Mouse (Mus musculus): ENCODE measurements at regions not wholly inside any gene's neighbourhood (a gene's known extent, or its start where the extent isn't known, plus 50 kb on each side); places are given as distances from the start of the nearest gene placed in this dataset.

DNA sequence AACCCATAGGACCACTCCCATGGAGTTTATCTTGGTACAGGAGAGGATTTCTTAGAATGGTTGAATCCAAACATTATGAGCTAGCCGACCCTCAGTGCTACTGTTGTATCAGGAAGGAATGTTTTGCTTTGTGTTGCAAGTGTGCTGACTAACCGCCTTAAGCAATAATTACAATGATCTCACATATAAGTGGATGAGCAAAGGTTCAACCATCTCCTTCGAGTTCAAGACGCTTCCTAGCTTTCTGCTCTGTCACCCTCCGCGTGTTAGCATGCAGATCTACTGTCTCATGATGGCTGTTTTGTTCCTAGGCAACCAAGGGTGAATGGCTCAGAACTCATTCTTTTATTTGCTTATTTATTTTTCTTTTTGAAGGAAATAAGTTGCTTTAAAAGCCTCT lies 84.7 kb downstream of the Klf5 start:
- no peak for DNase-seq (ENCODE audit: low read depth, low spot score)
- H3K9me3 ChIP-seq (ENCODE audit: control insufficient read depth, insufficient read depth, low read depth, low read length): no peaks in the 10 kb centered on the region
- H3K4me3 ChIP-seq (ENCODE audit: insufficient read depth in 1 of 2, low read depth in 1 of 2, low read length in 2 of 2, poor library complexity in 1 of 2, severe bottlenecking in 1 of 2): no peak overlapping the region
- H3K27ac ChIP-seq (ENCODE audit: insufficient read depth, low read depth, low read length, poor library complexity, severe bottlenecking): no peak overlapping the region
- no peak for TF ChIP-seq HCFC1 (IDR thresholded peaks at IDR 0.05; ENCODE audit: borderline replicate concordance, insufficient read depth, low read length)
- no peak for TF ChIP-seq ZC3H11A (IDR thresholded peaks at IDR 0.05; ENCODE audit: borderline replicate concordance, low read depth, low read length)
- no peak for TF ChIP-seq MAFK (IDR thresholded peaks at IDR 0.05; ENCODE audit: insufficient read depth, low read depth, low read length)
- no peak for TF ChIP-seq CHD2 (IDR thresholded peaks at IDR 0.05; ENCODE audit: low read depth, low read length)
- TF ChIP-seq ZNF384 (IDR thresholded peaks at IDR 0.05; ENCODE audit: low read depth, low read length): no peak
- H3K36me3 ChIP-seq (ENCODE audit: control insufficient read depth, insufficient read depth, low read length, poor library complexity, severe bottlenecking): no peaks in the 10 kb centered on the region
- no peak overlapping the region for H3K9ac ChIP-seq (ENCODE audit: insufficient read depth, low read depth, low read length, poor library complexity, severe bottlenecking)
- no peaks in the 10 kb centered on the region for H3K4me1 ChIP-seq (ENCODE audit: control insufficient read depth in 2 of 2, insufficient read depth in 2 of 2, low read length in 2 of 2, poor library complexity in 1 of 2)
- in situ Hi-C loops (cut with MboI; ENCODE audit: low sequenced_read_pairs in 2 of 2, unreplicated experiment in 2 of 2): no loop called here

- Histone ChIP-seq H3K4me1 (ENCODE audit: control insufficient read depth in 2 of 2, insufficient read depth in 2 of 2, low read length in 2 of 2, poor library complexity in 1 of 2) (peaks cover 0 to 2% of the 10 kb centered on the region in 2 experiments; a peak in 1 of 4 replicates), H3K4me3 (ENCODE audit: insufficient read depth in 1 of 2, low read depth in 1 of 2, low read length in 2 of 2, poor library complexity in 1 of 2, severe bottlenecking in 1 of 2) (peak overlapping the region; percentile 55), H3K27ac (ENCODE audit: insufficient read depth, low read depth, low read length, poor library complexity, severe bottlenecking) (no peak overlapping the region), H3K36me3 (ENCODE audit: control insufficient read depth, insufficient read depth, low read length, poor library complexity, severe bottlenecking) (no peaks in the 10 kb centered on the region), H3K9ac (ENCODE audit: insufficient read depth, low read depth, low read length, poor library complexity, severe bottlenecking) (peak overlapping the region; percentile 34; the same call in 1 of the 2 replicates), H3K9me3 (ENCODE audit: control insufficient read depth, insufficient read depth, low read depth, low read length) (no peaks in the 10 kb centered on the region)
- DNase-seq (ENCODE audit: low read depth, low spot score): no peak
- TF ChIP-seq HCFC1 (IDR thresholded peaks at IDR 0.05; ENCODE audit: borderline replicate concordance, insufficient read depth, low read length) (no peak), ZC3H11A (IDR thresholded peaks at IDR 0.05; ENCODE audit: borderline replicate concordance, low read depth, low read length) (no peak), ZNF384 (IDR thresholded peaks at IDR 0.05; ENCODE audit: low read depth, low read length) (0 out of 2 replicates have a peak, but pooled peaks have one; percentile 46), MAFK (IDR thresholded peaks at IDR 0.05; ENCODE audit: insufficient read depth, low read depth, low read length) (no peak)
- in situ Hi-C loops (cut with MboI; ENCODE audit: low sequenced_read_pairs in 2 of 2, unreplicated experiment in 2 of 2): no loop called here
These were observed 89.1 kb downstream of the Klf5 start for GRCm38 (mm10) chr14:99387581-99387980.

DNA sequence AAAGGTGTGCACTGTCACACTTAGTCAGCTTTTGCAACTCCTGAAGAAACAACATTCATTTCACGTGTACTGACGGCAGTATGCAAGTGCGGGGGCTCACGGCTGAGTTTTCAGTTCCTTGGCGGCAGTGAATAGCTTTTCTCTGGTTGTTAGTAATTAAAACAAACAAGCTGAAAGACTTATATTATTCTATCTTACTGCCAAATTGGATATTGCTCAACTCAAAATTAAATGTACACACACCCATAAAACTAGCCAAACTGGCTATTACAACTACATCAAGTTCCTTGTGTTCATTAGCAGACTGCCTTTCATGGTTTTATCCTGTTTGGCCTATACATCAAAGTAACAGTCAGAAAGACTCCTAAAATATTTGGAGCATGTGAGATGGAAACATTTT lies 90.8 kb downstream of the Klf5 start:
- H3K27ac ChIP-seq (ENCODE audit: insufficient read depth, low read depth, low read length, poor library complexity, severe bottlenecking): no peak overlapping the region
- H3K4me3 ChIP-seq (ENCODE audit: insufficient read depth in 1 of 2, low read depth in 1 of 2, low read length in 2 of 2, poor library complexity in 1 of 2, severe bottlenecking in 1 of 2): no peak overlapping the region
- H3K9me3 ChIP-seq (ENCODE audit: control insufficient read depth, insufficient read depth, low read depth, low read length): no peaks in the 10 kb centered on the region
- TF ChIP-seq MAFK (IDR thresholded peaks at IDR 0.05; ENCODE audit: insufficient read depth, low read depth, low read length) (no peak), ZC3H11A (IDR thresholded peaks at IDR 0.05; ENCODE audit: borderline replicate concordance, low read depth, low read length) (no peak), CHD2 (IDR thresholded peaks at IDR 0.05; ENCODE audit: low read depth, low read length) (no peak), ZNF384 (IDR thresholded peaks at IDR 0.05; ENCODE audit: low read depth, low read length) (no peak), HCFC1 (IDR thresholded peaks at IDR 0.05; ENCODE audit: borderline replicate concordance, insufficient read depth, low read length) (no peak)
- no peak for DNase-seq (ENCODE audit: low read depth, low spot score)
- in situ Hi-C loops (cut with MboI; ENCODE audit: low sequenced_read_pairs in 2 of 2, unreplicated experiment in 2 of 2): no loop called here
- H3K4me1 ChIP-seq (ENCODE audit: control insufficient read depth in 2 of 2, insufficient read depth in 2 of 2, low read length in 2 of 2, poor library complexity in 1 of 2): peaks cover 0 to 2% of the 10 kb centered on the region in 2 experiments; a peak in 1 of 4 replicates
- H3K9ac ChIP-seq (ENCODE audit: insufficient read depth, low read depth, low read length, poor library complexity, severe bottlenecking): no peak overlapping the region
- H3K36me3 ChIP-seq (ENCODE audit: control insufficient read depth, insufficient read depth, low read length, poor library complexity, severe bottlenecking): no peaks in the 10 kb centered on the region

- in situ Hi-C loops (cut with MboI; ENCODE audit: low sequenced_read_pairs in 2 of 2, unreplicated experiment in 2 of 2): no loop called here
- H3K9me3 ChIP-seq (ENCODE audit: control insufficient read depth, insufficient read depth, low read depth, low read length): no peaks in the 10 kb centered on the region
- H3K36me3 ChIP-seq (ENCODE audit: control insufficient read depth, insufficient read depth, low read length, poor library complexity, severe bottlenecking): no peaks in the 10 kb centered on the region
- no peak for DNase-seq (ENCODE audit: low read depth, low spot score)
- no peak overlapping the region for H3K4me3 ChIP-seq (ENCODE audit: insufficient read depth in 1 of 2, low read depth in 1 of 2, low read length in 2 of 2, poor library complexity in 1 of 2, severe bottlenecking in 1 of 2)
- H3K9ac ChIP-seq (ENCODE audit: insufficient read depth, low read depth, low read length, poor library complexity, severe bottlenecking): no peak overlapping the region
- H3K4me1 ChIP-seq (ENCODE audit: control insufficient read depth in 2 of 2, insufficient read depth in 2 of 2, low read length in 2 of 2, poor library complexity in 1 of 2): peaks cover 0 to 2% of the 10 kb centered on the region in 2 experiments; a peak in 1 of 4 replicates
- H3K27ac ChIP-seq (ENCODE audit: insufficient read depth, low read depth, low read length, poor library complexity, severe bottlenecking): no peak overlapping the region
- TF ChIP-seq ZC3H11A (IDR thresholded peaks at IDR 0.05; ENCODE audit: borderline replicate concordance, low read depth, low read length): no peak
- no peak for TF ChIP-seq HCFC1 (IDR thresholded peaks at IDR 0.05; ENCODE audit: borderline replicate concordance, insufficient read depth, low read length)
- no peak for TF ChIP-seq MAFK (IDR thresholded peaks at IDR 0.05; ENCODE audit: insufficient read depth, low read depth, low read length)
These were observed 93.2 kb downstream of the Klf5 start for GRCm38 (mm10) chr14:99391700-99392099.

- Histone ChIP-seq H3K9me3 (ENCODE audit: control insufficient read depth, insufficient read depth, low read depth, low read length) (no peaks in the 10 kb centered on the region), H3K36me3 (ENCODE audit: control insufficient read depth, insufficient read depth, low read length, poor library complexity, severe bottlenecking) (no peaks in the 10 kb centered on the region), H3K27ac (ENCODE audit: insufficient read depth, low read depth, low read length, poor library complexity, severe bottlenecking) (no peak overlapping the region), H3K4me3 (ENCODE audit: insufficient read depth in 1 of 2, low read depth in 1 of 2, low read length in 2 of 2, poor library complexity in 1 of 2, severe bottlenecking in 1 of 2) (no peak overlapping the region), H3K4me1 (ENCODE audit: control insufficient read depth in 2 of 2, insufficient read depth in 2 of 2, low read length in 2 of 2, poor library complexity in 1 of 2) (peaks cover 0 to 3% of the 10 kb centered on the region in 2 experiments; a peak in 1 of 4 replicates), H3K9ac (ENCODE audit: insufficient read depth, low read depth, low read length, poor library complexity, severe bottlenecking) (no peak overlapping the region)
- DNase-seq (ENCODE audit: low read depth, low spot score): no peak
- no peak for TF ChIP-seq ZNF384 (IDR thresholded peaks at IDR 0.05; ENCODE audit: low read depth, low read length)
- in situ Hi-C loops (cut with MboI; ENCODE audit: low sequenced_read_pairs in 2 of 2, unreplicated experiment in 2 of 2): no loop called here
These were observed 94.3 kb downstream of the Klf5 start for GRCm38 (mm10) chr14:99392813-99393212.

All from ES-E14 (cell line).